In genomic region chr4:125960704-125961279, GRCm38 (mm10) we compare ENCODE assay signal across 12 mouse cellular contexts.
"Had no signal": no experiment of that assay in that cellular context is flagged by ENCODE, and none has a peak within 500 bp of the region (broad histone marks: within the 10 kb centered on the region; RNA-seq: fewer than 3 reads in every experiment).

No protein-coding gene starts in this region.

- H3K9ac ChIP-seq: liver, embryonic 13.5 days; stomach, embryonic 15.5 days had no signal

- ATAC-seq: intestine, postnatal 0 days had no signal

- H3K4me3 ChIP-seq: liver, embryonic 13.5 days; stomach, embryonic 15.5 days had no signal

- H3K4me2 ChIP-seq: liver, embryonic 13.5 days; midbrain, embryonic 11.5 days; stomach, embryonic 15.5 days had no signal

- H3K27ac ChIP-seq: liver, embryonic 13.5 days; stomach, embryonic 15.5 days had no signal

- H3K9me3 ChIP-seq: liver, embryonic 13.5 days; stomach, embryonic 15.5 days had no signal

- H3K4me1 ChIP-seq: liver, embryonic 13.5 days; stomach, embryonic 15.5 days had no signal

- H3K36me3 ChIP-seq: liver, embryonic 13.5 days; stomach, embryonic 15.5 days had no signal

- H3K27me3 ChIP-seq: stomach, embryonic 15.5 days had no signal

- DNase-seq: kidney, adult 9 months; liver, embryonic 13.5 days; lung, adult 2 months; lung, postnatal 14 days; lung, postnatal 4 days; midbrain, embryonic 14.5 days; right cerebral cortex, postnatal 25 days; spleen, adult 18-20 months; thymus, postnatal 25 days had no signal
